8 mouse cellular contexts compared by ENCODE assay signal in the genomic region with DNA sequence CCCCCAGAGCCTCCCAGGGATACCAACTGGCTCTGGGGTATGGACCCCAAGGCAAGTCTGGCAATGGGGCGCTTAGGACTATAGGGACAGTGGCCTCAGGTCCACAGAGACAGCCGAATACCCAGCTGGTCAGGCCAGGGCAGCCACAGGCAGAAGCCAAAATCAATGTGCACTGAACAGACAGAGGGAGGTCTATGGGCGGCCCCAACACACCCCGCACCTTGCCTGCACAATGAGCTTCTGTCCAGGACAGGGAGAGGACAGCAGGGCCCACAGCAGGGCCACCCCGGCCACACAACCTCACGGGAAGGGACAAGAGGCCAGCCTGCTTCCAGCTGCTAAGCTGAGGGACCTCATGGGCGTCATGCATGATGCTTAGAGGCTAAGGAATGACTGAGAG. TPM values are rescaled to one million over a fixed set of nuclear protein-coding genes. Genes with fewer than 3 reads are reported as not detected.
DNase-seq lines count a peak whose midpoint lies in the region; ATAC-seq lines count a peak whose summit lies in the region.

No protein-coding gene starts in this region.

- WGBS in liver, embryonic 13.5 days (ENCODE audit: insufficient replicate concordance): 72% methylated on average over 7 of the region's 7 CpGs
- WGBS in liver, embryonic 11.5 days: 70% methylated on average over 7 of the region's 7 CpGs
- WGBS in heart, embryonic 15.5 days: 64% methylated on average over 7 of the region's 7 CpGs
- 50% methylated on average over 7 of the region's 7 CpGs for WGBS in neural tube, embryonic 15.5 days

- H3K9me3 ChIP-seq in liver, embryonic 13.5 days (replicated peaks): no peaks in the 10 kb centered on the region
- H3K9me3 ChIP-seq in liver, embryonic 11.5 days (ENCODE audit: control insufficient read depth, low read length): no peaks in the 10 kb centered on the region
- H3K9me3 ChIP-seq in heart, embryonic 15.5 days (replicated peaks): no peaks in the 10 kb centered on the region
- no peaks in the 10 kb centered on the region for H3K9me3 ChIP-seq in neural tube, embryonic 15.5 days (replicated peaks)

- H3K27me3 ChIP-seq in liver, embryonic 13.5 days: peaks cover 94% of the 10 kb centered on the region
- H3K27me3 ChIP-seq in liver, embryonic 11.5 days (replicated peaks; ENCODE audit: control insufficient read depth, insufficient read depth, low read length): peaks cover 88% of the 10 kb centered on the region
- peaks cover 52% of the 10 kb centered on the region for H3K27me3 ChIP-seq in heart, embryonic 15.5 days
- peaks cover 87% of the 10 kb centered on the region for H3K27me3 ChIP-seq in neural tube, embryonic 15.5 days (replicated peaks)

- no peak overlapping the region for H3K9ac ChIP-seq in liver, embryonic 13.5 days
- H3K9ac ChIP-seq in liver, embryonic 11.5 days (ENCODE audit: low read depth, low read length): no peak overlapping the region
- no peak overlapping the region for H3K9ac ChIP-seq in heart, embryonic 15.5 days
- no peak overlapping the region for H3K9ac ChIP-seq in neural tube, embryonic 15.5 days (replicated peaks)

- H3K36me3 ChIP-seq in liver, embryonic 13.5 days: no peaks in the 10 kb centered on the region
- no peaks in the 10 kb centered on the region for H3K36me3 ChIP-seq in liver, embryonic 11.5 days (ENCODE audit: control insufficient read depth, insufficient read depth, low read length)
- H3K36me3 ChIP-seq in heart, embryonic 15.5 days: peaks cover 3% of the 10 kb centered on the region; the same call in 1 of the 2 replicates
- no peaks in the 10 kb centered on the region for H3K36me3 ChIP-seq in neural tube, embryonic 15.5 days

- H3K4me2 ChIP-seq in liver, embryonic 13.5 days: no peak overlapping the region
- no peak overlapping the region for H3K4me2 ChIP-seq in liver, embryonic 11.5 days
- H3K4me2 ChIP-seq in heart, embryonic 15.5 days: peak overlapping the region; percentile 32; the same call in 1 of the 2 replicates
- peak overlapping the region; percentile 36 for H3K4me2 ChIP-seq in neural tube, embryonic 15.5 days

- H3K4me3 ChIP-seq in liver, embryonic 13.5 days (replicated peaks): no peak overlapping the region
- H3K4me3 ChIP-seq in liver, embryonic 11.5 days (ENCODE audit: low read depth, low read length): no peak overlapping the region
- H3K4me3 ChIP-seq in heart, embryonic 15.5 days: no peak overlapping the region
- H3K4me3 ChIP-seq in neural tube, embryonic 15.5 days (replicated peaks): no peak overlapping the region; the same call in 1 of the 2 replicates

- H3K27ac ChIP-seq in liver, embryonic 13.5 days: 0 out of 2 replicates have a peak overlapping the region, but pooled peaks have one; percentile 5
- no peak overlapping the region for H3K27ac ChIP-seq in liver, embryonic 11.5 days (ENCODE audit: low read depth, low read length)
- H3K27ac ChIP-seq in heart, embryonic 15.5 days: peak overlapping the region; percentile 70
- peak overlapping the region; percentile 86 for H3K27ac ChIP-seq in neural tube, embryonic 15.5 days (replicated peaks)

- ATAC-seq in cerebellum, adult (ENCODE audit: insufficient number of reproducible peaks, low FRiP score, low TSS enrichment): peak; percentile 28; the same call in 1 of the 2 replicates
- no peak for ATAC-seq in liver, embryonic 13.5 days (ENCODE audit: low read depth)
- ATAC-seq in liver, embryonic 11.5 days (replicated peaks; ENCODE audit: low FRiP score): no peak
- 0 out of 2 replicates have a peak, but pooled peaks have one; percentile 2 for ATAC-seq in heart, embryonic 15.5 days (replicated peaks; ENCODE audit: insufficient number of reproducible peaks, insufficient read depth, low FRiP score, low read depth)
- peak; percentile 37; the same call in 1 of the 2 replicates for ATAC-seq in neural tube, embryonic 15.5 days (ENCODE audit: low FRiP score)
- no peak for ATAC-seq in inflammation-experienced regulatory T-cells, adult 6 months
- no peak for ATAC-seq in megakaryocyte progenitor cell, adult 5-6 weeks (replicated peaks; ENCODE audit: poor library complexity)

- peaks cover 27% of the 10 kb centered on the region for H3K4me1 ChIP-seq in liver, embryonic 13.5 days (replicated peaks)
- H3K4me1 ChIP-seq in liver, embryonic 11.5 days (replicated peaks; ENCODE audit: control insufficient read depth, insufficient read depth, low read length): no peaks in the 10 kb centered on the region
- H3K4me1 ChIP-seq in heart, embryonic 15.5 days (replicated peaks): peaks cover 71% of the 10 kb centered on the region
- H3K4me1 ChIP-seq in neural tube, embryonic 15.5 days: peaks cover 77% of the 10 kb centered on the region

- no peak for DNase-seq in cerebellum, adult 9-10 months
- no peak for DNase-seq in liver, embryonic 13.5 days
- no peak for DNase-seq in liver, embryonic 11.5 days (ENCODE audit: low spot score)

RNA-seq across cellular contexts. Expression of a gene that starts 5.7 kb away (rescaled TPM):
- polyA plus RNA-seq in liver, embryonic 13.5 days (2015; fragmentation: Nextera tagmentation; extraction: Ambion mirVana): 2.3 and 3.4 TPM in 2 replicates
- 5.0 and 7.1 TPM in 2 replicates for polyA plus RNA-seq in liver, embryonic 11.5 days (2014; fragmentation: Nextera tagmentation; extraction: Ambion mirVana)
- 15.0 and 20.8 TPM in 2 replicates for polyA plus RNA-seq in heart, embryonic 15.5 days (2015; fragmentation: Nextera tagmentation; extraction: Ambion mirVana)
- polyA plus RNA-seq in neural tube, embryonic 15.5 days (2015; fragmentation: Nextera tagmentation; extraction: Ambion mirVana): 60.3 and 70.5 TPM in 2 replicates
- 1 to 10 TPM in 2 of 3 experiments, under 1 TPM in 1; 0.92 to 6.3 (median 3.1) TPM for polyA plus RNA-seq in inflammation-experienced regulatory T-cells, adult 6 months (2017; shearing (Covaris generic))
- total RNA-seq in megakaryocyte progenitor cell, adult 5-6 weeks (2015): 44.4 and 46.9 TPM in 2 replicates
- total RNA-seq in megakaryocyte progenitor cell, adult 5-6 weeks (2017): 12.0 and 15.7 TPM in 2 replicates

RNA-seq across cellular contexts. Expression of a gene that starts 28.1 kb away (rescaled TPM):
- 3.3 and 3.7 TPM in 2 replicates for polyA plus RNA-seq in liver, embryonic 13.5 days (2015; fragmentation: Nextera tagmentation; extraction: Ambion mirVana)
- polyA plus RNA-seq in liver, embryonic 11.5 days (2014; fragmentation: Nextera tagmentation; extraction: Ambion mirVana): 4.5 and 4.9 TPM in 2 replicates
- polyA plus RNA-seq in heart, embryonic 15.5 days (2015; fragmentation: Nextera tagmentation; extraction: Ambion mirVana): 5.8 and 6.4 TPM in 2 replicates
- polyA plus RNA-seq in neural tube, embryonic 15.5 days (2015; fragmentation: Nextera tagmentation; extraction: Ambion mirVana): 15.7 and 17.2 TPM in 2 replicates
- 1 to 10 TPM; 4.7 to 5.6 (median 5.4) TPM for polyA plus RNA-seq in inflammation-experienced regulatory T-cells, adult 6 months (2017; shearing (Covaris generic))
- total RNA-seq in megakaryocyte progenitor cell, adult 5-6 weeks (2015): 2.2 and 2.4 TPM in 2 replicates
- 1.7 and 4.0 TPM in 2 replicates for total RNA-seq in megakaryocyte progenitor cell, adult 5-6 weeks (2017)

RNA-seq across cellular contexts. Expression of a gene that starts 36.8 kb away (rescaled TPM):
- polyA plus RNA-seq in liver, embryonic 13.5 days (2015; fragmentation: Nextera tagmentation; extraction: Ambion mirVana): 60.6 and 63.2 TPM in 2 replicates
- polyA plus RNA-seq in liver, embryonic 11.5 days (2014; fragmentation: Nextera tagmentation; extraction: Ambion mirVana): 87.8 and 90.6 TPM in 2 replicates
- polyA plus RNA-seq in heart, embryonic 15.5 days (2015; fragmentation: Nextera tagmentation; extraction: Ambion mirVana): 45.3 and 46.5 TPM in 2 replicates
- 44.3 and 45.1 TPM in 2 replicates for polyA plus RNA-seq in neural tube, embryonic 15.5 days (2015; fragmentation: Nextera tagmentation; extraction: Ambion mirVana)
- polyA plus RNA-seq in inflammation-experienced regulatory T-cells, adult 6 months (2017; shearing (Covaris generic)): 10 to 100 TPM; 14.6 to 16.7 (median 16.1) TPM
- total RNA-seq in megakaryocyte progenitor cell, adult 5-6 weeks (2015): 21.4 and 21.9 TPM in 2 replicates
- total RNA-seq in megakaryocyte progenitor cell, adult 5-6 weeks (2017): 51.2 and 57.4 TPM in 2 replicates

RNA-seq across cellular contexts. Expression of a gene that starts 46.0 kb away (rescaled TPM):
- polyA plus RNA-seq in liver, embryonic 13.5 days (2015; fragmentation: Nextera tagmentation; extraction: Ambion mirVana): 269 and 278 TPM in 2 replicates
- 188 and 191 TPM in 2 replicates for polyA plus RNA-seq in liver, embryonic 11.5 days (2014; fragmentation: Nextera tagmentation; extraction: Ambion mirVana)
- 107 and 123 TPM in 2 replicates for polyA plus RNA-seq in heart, embryonic 15.5 days (2015; fragmentation: Nextera tagmentation; extraction: Ambion mirVana)
- 71.3 and 98.0 TPM in 2 replicates for polyA plus RNA-seq in neural tube, embryonic 15.5 days (2015; fragmentation: Nextera tagmentation; extraction: Ambion mirVana)
- polyA plus RNA-seq in inflammation-experienced regulatory T-cells, adult 6 months (2017; shearing (Covaris generic)): 100 to 1,000 TPM; 128 to 152 (median 145) TPM
- 30.2 and 34.4 TPM in 2 replicates for total RNA-seq in megakaryocyte progenitor cell, adult 5-6 weeks (2015)
- 26.2 and 26.3 TPM in 2 replicates for total RNA-seq in megakaryocyte progenitor cell, adult 5-6 weeks (2017)

RNA-seq across cellular contexts. Expression of a gene that starts 52.2 kb away (rescaled TPM):
- polyA plus RNA-seq in liver, embryonic 13.5 days (2015; fragmentation: Nextera tagmentation; extraction: Ambion mirVana): 511 and 613 TPM in 2 replicates
- 860 and 893 TPM in 2 replicates for polyA plus RNA-seq in liver, embryonic 11.5 days (2014; fragmentation: Nextera tagmentation; extraction: Ambion mirVana)
- polyA plus RNA-seq in heart, embryonic 15.5 days (2015; fragmentation: Nextera tagmentation; extraction: Ambion mirVana): 525 and 658 TPM in 2 replicates
- polyA plus RNA-seq in neural tube, embryonic 15.5 days (2015; fragmentation: Nextera tagmentation; extraction: Ambion mirVana): 730 and 802 TPM in 2 replicates
- 100 to 1,000 TPM; 278 to 341 (median 290) TPM for polyA plus RNA-seq in inflammation-experienced regulatory T-cells, adult 6 months (2017; shearing (Covaris generic))
- 1,060 and 1,133 TPM in 2 replicates for total RNA-seq in megakaryocyte progenitor cell, adult 5-6 weeks (2015)
- total RNA-seq in megakaryocyte progenitor cell, adult 5-6 weeks (2017): 4,756 and 5,574 TPM in 2 replicates

Comparison
In these comparisons a context has a peak if more than half of its experiments do, and no peak if none do; other contexts are left out.
1. ATAC-seq: peak in cerebellum, adult (single experiment), heart, embryonic 15.5 days (single experiment) and neural tube, embryonic 15.5 days (single experiment); none in liver, embryonic 13.5 days (single experiment), liver, embryonic 11.5 days (single experiment), inflammation-experienced regulatory T-cells, adult 6 months (single experiment) and megakaryocyte progenitor cell, adult 5-6 weeks (single experiment).
2. H3K4me2 ChIP-seq: peak in heart, embryonic 15.5 days (single experiment) and neural tube, embryonic 15.5 days (single experiment); none in liver, embryonic 13.5 days (single experiment) and liver, embryonic 11.5 days (single experiment).